Mouse (Mus musculus): ENCODE data around the gene Spint2. TPM values are rescaled to one million over a fixed set of nuclear protein-coding genes. Genes with fewer than 3 reads are reported as not detected.
"Not testable (repeated sequence)": the region's sequence is repeated elsewhere in the genome, so short reads cannot be mapped to it uniquely, and the experiment has no call there.

Gene Spint2
- total RNA-seq, 2 experiments from 2014 or later, result 21.9 to 26.1 TPM

DNA sequence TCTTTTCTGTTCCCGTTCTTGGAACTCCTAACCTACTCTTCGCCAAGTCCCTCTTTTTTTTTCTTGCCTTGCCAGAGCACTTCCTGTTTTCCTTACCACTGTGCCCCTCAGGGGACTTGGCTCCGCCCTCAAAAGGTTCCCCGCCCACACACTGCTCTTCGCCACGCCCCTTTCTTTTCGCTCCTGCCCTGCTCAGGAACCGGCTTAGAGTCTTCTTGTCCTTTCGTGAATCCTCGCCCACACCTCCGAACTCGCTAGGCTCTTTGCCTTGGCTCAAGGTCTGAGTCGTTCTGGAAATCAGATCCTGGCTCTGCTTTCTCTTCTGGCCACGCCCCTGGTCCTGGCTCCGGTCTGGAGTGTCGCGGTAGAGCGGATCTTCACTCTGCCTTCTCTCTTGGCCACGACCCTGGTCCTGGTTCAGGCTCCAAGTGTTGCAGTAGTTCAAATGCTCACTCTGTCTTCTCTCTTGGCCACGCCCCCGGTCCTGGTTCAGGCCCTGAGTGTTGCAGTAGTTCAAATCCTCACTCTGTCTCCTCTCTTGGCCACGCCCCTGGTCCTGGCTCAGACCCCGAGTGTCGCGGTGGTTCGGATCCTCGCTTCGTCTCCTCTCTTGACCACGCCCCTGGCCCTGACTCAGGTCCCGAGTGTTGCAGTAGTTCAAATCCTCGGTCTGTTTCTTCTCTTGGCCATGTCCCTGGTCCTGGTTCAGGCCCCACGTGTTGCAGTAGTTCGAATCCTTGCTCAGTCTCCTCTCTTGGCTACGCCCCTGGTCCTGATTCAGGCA lies 70.1 kb downstream of the Spint2 start:
- DNase-seq (ENCODE audit: low spot score in 2 of 2), result peak in 1 of 2 experiments; percentile 35

- not testable (repeated sequence) for DNase-seq (ENCODE audit: low spot score in 2 of 2)
Measured at GRCm38 (mm10) chr7:29211013-29211412, 70.7 kb downstream of the Spint2 start.

Other genes with a start within 250 kb of the Spint2 start
- 10 to 100 TPM; 15.3 to 15.5 TPM for gene Ryr1, start 156.7 kb downstream of the Spint2 start, total RNA-seq (2021)
- 1 to 10 TPM in 1 of 2 experiments, under 1 TPM in 1; 0.59 to 1.0 TPM for gene Rasgrp4, start 147.1 kb downstream of the Spint2 start, total RNA-seq (2021)
- gene Fam98c, start 125.7 kb downstream of the Spint2 start, total RNA-seq (2021), result 10 to 100 TPM; 30.9 to 32.2 TPM
- gene Ggn, start 111.7 kb downstream of the Spint2 start, total RNA-seq (2021), result 1 to 10 TPM in 1 of 2 experiments, under 1 TPM in 1; 0.82 to 1.2 TPM
- 10 to 100 TPM; 41.2 to 44.1 TPM for gene Spred3, start 111.5 kb downstream of the Spint2 start, total RNA-seq (2021)
- 100 to 1,000 TPM; 131 to 137 TPM for gene Psmd8, start 101.2 kb downstream of the Spint2 start, total RNA-seq (2021)
- 1 to 10 TPM; 1.6 to 1.7 TPM for gene Catsperg1, start 67.9 kb downstream of the Spint2 start, total RNA-seq (2021)
- gene Kcnk6, start 49.4 kb downstream of the Spint2 start, total RNA-seq (2021), result 1 to 10 TPM; 2.3 to 2.4 TPM
- 10 to 100 TPM; 40.4 to 42.6 TPM for gene Yif1b, start 43.6 kb downstream of the Spint2 start, total RNA-seq (2021)
- gene 2200002D01Rik, start 33.4 kb downstream of the Spint2 start, total RNA-seq (2021), result not detected
- 10 to 100 TPM; 28.1 to 31.3 TPM for gene Ppp1r14a, start 7.4 kb upstream of the Spint2 start, total RNA-seq (2021)
- gene Dpf1, start 22.0 kb upstream of the Spint2 start, total RNA-seq (2021), result 100 to 1,000 TPM; 105 to 112 TPM
- gene Sipa1l3, start 236.7 kb upstream of the Spint2 start, total RNA-seq (2021), result 100 to 1,000 TPM; 219 to 232 TPM

Measured in layer of hippocampus, adult 18-20 months (tissue).